Mouse (Mus musculus): Measurements from ENCODE around the gene Fbln7.
A peak's percentile ranks its signal among the peaks of the same experiment; 100 is the strongest.

DNA sequence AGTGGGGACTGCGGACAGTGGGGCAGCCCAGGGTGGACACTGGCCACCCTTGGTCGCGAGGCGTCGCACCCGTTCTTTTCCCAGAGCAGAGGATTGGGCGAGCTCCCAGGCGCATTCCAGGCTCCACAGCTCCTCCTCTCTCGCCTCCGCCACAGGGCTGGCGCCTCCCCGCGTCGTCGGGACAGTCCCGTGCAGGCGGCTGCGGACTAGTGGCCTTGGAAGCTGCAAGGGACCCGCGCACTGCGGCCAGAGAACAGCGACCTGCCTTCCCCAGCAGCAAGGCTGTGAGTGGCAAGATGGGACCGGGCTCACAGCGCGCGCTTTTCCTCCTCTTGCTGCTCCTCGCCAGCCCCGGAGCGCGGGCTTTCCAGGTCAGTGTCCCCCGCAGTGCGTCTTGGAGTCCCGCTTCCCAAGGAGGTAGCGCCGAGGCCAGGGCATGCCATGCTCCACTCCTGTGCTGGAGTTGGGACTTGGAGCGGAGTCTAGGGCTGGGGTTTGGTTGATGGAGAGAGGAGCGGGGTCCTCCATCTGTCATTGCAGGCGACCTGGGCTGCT is 1.1 kb downstream of the Fbln7 start:
- TF ChIP-seq CTCF (IDR thresholded peaks at IDR 0.05; ENCODE audit: control insufficient read depth, insufficient read depth, insufficient read length) (peak; percentile 15), MYOD1 (IDR thresholded peaks at IDR 0.05; ENCODE audit: control insufficient read depth, insufficient read length, low read depth) (no peak), MAX (IDR thresholded peaks at IDR 0.05) (no peak), CEBPB (IDR thresholded peaks at IDR 0.05; ENCODE audit: low read depth) (no peak), USF1 (IDR thresholded peaks at IDR 0.05; ENCODE audit: low read depth) (no peak)
